Mouse (Mus musculus) common myeloid progenitor, adult 5-6 weeks (primary cell): ENCODE results near the gene Mpst. TPM values are rescaled to one million over a fixed set of nuclear protein-coding genes. Genes with fewer than 3 reads are reported as not detected.

ENCODE experiments used
- ATAC-seq: replicated peaks from 2 replicates; pipeline ENCODE4 v1.8.0; 2016; ENCODE audit warnings: low read depth, mild to moderate bottlenecking, moderate TSS enrichment, inconsistent platforms; ENCODE audit not compliant: poor library complexity, severe bottlenecking
- total RNA-seq: library from RNA; stranded (forward); fragments of 200-1000, 187-1606 nt; gene quantifications from 2 replicates; pipeline ENCODE4 v1.2.3, GENCODE M21; 2017

The Mpst gene
- total RNA-seq, 1 experiment from 2014 or later, result 22.9 TPM

GRCm38 (mm10) chr15:78402423-78402822 lies 3.8 kb upstream of the Mpst start:
- ATAC-seq, result no peak

DNA sequence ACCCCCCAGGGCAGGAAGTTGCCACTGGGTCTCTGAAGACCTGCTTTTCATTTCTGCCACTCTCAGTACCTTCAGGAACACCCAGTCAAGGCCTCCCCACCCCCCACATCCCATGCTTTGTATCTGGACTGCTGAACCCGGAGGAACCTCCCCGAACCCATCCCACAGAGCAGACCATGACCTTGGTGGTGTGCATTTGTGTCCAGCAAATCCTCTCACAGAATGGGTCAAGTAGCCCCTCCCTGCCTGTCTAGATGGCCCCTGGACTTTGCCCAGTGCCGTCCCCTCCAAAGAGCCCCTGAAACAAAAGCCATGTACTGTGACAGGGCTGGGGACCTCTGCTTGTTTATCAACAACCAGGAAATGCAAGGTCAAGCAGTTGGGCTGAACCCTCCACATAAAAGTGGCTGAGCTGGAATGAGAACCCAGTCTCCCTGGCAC lies 2.9 kb upstream of the Mpst start:
- no peak for ATAC-seq

GRCm38 (mm10) chr15:78403896-78404295 lies 2.3 kb upstream of the Mpst start:
- no peak for ATAC-seq

DNA sequence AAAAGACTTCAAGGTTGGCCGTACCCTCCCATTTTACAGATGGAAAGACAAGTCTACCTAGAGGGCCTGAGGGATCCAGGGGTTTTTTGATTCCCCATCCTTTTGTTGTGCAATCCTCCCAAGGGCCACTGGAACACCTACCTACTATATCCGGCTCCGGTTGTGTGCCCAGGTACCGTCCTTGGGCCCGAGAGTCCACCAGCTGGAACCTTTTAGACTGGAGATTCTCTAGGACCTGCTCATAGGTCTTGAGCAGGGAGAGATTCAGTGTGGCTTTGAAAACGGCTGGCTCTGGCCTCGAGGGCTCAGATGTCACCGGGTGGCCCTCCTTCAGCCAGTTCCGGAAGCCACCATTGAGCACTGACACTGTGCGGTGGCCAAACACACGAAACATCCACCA lies 1.1 kb upstream of the Mpst start:
- no peak for ATAC-seq

GRCm38 (mm10) chr15:78405517-78406211 lies 552 bp upstream of the Mpst start, which contains the start of gene Tst:
TSS of gene Tst (minus strand) at chr15:78405907.
- peak; percentile 31; the same call in 1 of the 2 replicates for ATAC-seq

DNA sequence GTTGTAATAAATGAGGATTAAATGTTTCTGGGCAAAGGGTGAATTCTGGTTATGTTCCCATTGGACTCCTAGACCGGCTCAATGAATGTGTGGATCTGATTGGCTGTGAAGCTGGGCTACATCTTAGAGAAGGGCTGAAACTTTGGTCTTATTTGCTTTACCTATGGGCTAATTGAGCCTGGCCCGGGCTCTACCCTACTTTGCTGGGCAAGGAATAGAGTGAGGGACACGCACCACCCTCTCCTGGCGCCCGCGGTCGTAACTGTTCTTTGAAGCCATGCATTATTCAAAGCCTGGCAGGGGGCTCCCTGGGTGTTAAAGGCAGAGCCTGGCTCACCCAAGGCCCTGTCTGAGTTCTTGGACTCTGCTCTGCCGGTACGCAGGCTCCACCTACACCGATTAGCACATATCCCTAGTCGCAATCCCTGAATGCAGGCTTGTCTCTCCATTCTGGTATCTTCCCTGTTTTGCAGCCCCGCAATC lies 3.4 kb downstream of the Mpst start:
- ATAC-seq, result no peak

DNA sequence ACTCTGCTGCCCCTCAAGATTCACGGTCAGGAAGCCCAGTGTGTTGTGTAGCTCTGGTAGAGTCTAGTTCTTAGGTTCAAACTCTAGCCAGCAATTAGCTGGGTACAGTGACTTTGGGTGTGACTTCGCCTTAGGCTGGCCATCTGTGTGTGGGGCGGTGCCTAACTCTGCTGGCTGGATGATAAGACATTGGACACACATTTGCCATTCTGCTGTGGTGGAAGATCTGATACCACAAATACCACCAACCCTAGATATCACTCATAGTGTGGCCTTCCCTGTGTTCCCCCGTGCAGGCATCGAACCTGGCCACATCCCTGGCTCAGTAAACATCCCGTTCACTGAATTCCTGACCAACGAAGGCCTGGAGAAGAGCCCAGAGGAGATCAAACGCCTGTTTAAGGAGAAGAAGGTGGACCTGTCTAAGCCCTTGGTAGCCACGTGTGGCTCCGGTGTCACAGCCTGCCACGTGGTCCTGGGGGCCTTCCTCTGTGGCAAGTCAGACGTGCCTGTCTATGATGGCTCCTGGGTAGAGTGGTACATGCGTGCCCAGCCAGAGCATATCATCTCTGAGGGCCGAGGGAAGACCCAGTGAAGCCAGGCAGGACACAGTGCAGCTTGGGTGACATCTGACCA lies 7.0 kb downstream of the Mpst start:
- ATAC-seq, result peak; percentile 87

GRCm38 (mm10) chr15:78413719-78414117 lies 7.5 kb downstream of the Mpst start:
- ATAC-seq, result no peak

GRCm38 (mm10) chr15:78414157-78414556 lies 7.9 kb downstream of the Mpst start:
- no peak for ATAC-seq

DNA sequence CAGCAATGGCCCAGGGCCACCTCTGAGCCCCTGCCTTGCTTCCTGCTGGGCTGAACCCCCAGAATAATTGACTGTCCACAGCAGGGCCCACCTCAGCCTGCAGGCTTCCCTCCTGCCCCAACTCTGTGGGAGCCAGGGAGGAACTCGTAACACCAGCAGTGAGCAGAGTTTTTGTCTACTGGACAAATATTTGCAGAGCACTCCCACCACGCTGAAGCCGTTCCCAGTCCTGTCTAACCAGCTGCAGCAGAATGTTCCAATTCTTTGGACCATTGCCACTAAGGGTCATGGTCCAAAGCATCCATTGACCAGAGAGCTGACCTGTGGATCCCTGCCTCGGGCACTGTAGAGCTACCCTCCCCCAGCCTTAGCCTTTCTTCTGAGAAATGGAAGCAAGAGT lies 10.7 kb downstream of the Mpst start:
- no peak for ATAC-seq

GRCm38 (mm10) chr15:78420395-78420794 lies 14.2 kb downstream of the Mpst start:
- 0 out of 2 replicates have a peak, but pooled peaks have one; percentile 20 for ATAC-seq

DNA sequence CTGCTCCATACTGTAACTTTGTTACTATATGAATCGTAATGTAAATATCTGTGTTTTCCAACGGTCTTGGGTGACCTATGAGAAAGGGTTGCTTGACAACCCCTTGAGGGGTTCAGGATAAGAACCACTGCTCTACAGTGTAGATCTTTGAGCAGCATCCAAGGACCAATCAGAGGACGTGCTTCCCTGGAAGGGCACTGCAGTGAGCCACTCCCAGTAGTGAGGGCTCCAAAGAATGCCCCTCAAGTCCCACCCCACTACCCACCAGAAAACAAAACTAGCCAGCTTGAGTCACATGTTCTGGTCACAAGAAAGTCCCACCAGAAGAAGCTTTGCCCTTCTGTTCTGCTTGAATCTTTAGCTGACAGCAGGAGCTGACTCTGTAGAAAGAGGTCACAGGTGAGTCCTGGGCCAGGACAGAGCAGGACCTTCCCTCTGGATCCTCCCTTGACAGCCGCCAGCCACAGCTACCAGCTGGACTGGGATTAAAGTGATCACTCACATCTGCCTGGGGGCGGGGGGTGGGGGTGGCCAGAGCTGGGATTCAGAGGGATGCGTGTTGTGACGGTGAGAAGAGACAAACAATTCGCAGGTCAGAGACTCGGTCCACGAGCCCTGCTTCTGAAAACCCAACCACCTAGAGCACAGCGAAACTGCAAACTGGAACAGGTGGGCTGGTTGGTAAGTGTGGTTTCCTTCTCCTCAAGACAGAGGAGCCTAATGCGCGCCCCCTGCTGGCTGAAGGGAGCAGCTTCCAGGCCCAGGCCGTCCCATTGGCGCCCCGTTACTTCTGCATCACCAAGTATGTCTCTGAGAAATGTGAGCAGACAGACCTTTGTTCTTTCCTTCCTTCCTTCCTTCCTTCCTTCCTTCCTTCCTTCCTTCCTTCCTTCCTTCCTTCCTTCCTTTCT lies 16.1 kb downstream of the Mpst start:
- ATAC-seq, result peak; percentile 72

GRCm38 (mm10) chr15:78424507-78424906 lies 18.3 kb downstream of the Mpst start:
- ATAC-seq, result no peak

- ATAC-seq, result no peak
Observed at GRCm38 (mm10) chr15:78425230-78425629, 19.0 kb downstream of the Mpst start.

DNA sequence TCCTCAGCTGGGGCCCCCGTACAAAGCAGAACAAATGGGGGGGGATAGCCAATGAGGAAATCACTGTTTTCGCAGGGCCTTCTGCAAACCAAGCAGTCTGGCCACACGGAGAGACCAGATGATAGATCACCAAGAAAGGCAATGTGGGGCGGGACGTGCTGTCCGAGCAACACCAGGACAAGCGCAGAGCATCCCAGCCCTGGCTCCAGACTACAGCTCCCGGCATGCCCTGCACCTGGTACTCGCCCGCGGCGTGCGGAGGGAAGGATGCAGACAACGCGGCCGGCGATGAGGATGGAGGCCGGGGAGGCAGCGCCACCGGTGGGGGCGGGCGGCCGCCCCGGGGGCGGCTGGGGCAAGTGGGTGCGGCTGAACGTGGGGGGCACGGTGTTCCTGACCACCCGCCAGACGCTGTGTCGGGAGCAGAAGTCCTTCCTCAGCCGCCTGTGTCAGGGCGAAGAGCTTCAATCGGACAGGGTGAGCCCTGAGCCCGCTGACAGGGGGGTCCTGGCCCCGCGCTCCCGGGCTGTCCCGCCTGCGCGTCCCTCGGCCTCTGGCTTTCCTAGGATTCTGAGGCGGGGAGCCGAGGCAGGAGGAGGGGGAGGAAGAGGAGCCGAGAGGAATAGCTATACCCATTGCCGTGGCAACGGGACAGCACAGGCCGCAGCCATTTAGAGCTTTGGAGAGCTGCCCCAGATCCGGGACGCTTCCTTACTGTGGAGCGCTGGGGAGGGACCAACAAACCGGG lies 22.3 kb downstream of the Mpst start, which contains the start of gene Kctd17:
Gene Kctd17, plus strand, starts transcription at position 174 of the 748 bp plus-strand sequence.
- ATAC-seq, result peak; percentile 24

- no peak; the same call in 1 of the 2 replicates for ATAC-seq
Observed at GRCm38 (mm10) chr15:78429139-78429459, 22.9 kb downstream of the Mpst start.

DNA sequence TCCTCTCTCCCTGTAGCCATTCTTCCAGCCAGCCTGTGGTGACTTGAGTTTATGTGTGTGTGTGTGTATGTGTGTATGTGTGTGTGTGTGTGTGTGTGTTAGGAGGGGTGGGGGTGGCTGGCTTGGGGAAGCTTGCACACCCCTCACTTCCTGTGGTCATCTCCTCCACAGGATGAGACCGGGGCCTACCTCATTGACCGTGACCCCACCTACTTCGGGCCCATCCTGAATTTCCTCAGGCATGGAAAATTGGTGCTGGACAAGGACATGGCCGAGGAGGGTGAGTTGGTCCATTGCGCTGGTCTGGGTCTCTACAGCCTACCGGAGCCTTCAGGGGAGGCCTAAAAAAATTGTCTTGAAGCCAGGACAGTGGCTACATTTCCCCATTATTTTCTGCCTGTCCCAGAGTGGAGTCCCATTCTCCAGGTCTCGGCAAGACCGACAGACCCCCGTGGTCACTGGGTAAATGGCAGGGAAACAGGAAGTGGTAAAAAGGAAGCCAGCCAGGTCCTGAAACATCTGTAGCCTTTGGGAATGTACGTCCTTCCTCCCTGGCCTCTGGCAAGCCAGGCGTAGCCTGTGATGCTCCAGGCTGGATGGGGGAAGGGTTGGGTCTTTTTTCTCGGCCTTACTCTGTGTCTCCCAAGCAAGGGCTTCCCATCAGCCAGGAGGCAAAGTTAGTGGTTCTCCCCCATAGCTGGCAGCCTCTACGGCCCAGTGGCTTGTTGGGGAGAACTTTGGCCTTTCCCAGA lies 23.8 kb downstream of the Mpst start:
- no peak for ATAC-seq

DNA sequence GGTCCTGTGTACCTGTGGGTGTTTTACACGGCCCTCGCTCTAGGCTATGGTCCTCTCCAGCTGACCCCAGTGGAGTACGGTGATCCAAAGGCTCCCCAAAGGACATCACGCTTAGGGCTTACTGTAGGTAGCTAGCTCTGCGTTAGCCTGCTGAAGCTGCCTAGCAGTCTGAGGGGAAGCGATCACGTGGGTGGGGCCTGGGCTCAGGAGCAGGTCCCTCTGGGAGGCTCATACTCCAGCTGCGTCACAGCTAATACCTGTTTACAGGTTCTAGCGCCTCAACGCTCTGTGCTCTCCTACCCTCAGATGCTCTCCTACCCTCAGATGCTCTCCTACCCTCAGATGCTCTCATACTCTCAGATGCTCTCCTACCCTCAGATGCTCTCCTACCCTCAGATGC lies 24.7 kb downstream of the Mpst start:
- no peak for ATAC-seq

- no peak for ATAC-seq
Observed at GRCm38 (mm10) chr15:78431541-78432121, 25.4 kb downstream of the Mpst start.
